Mouse (Mus musculus): ENCODE data around the gene Lypla2. TPM values are rescaled to one million over a fixed set of nuclear protein-coding genes. Genes with fewer than 3 reads are reported as not detected.

The Lypla2 gene
- polyA plus RNA-seq, 1 experiment: 167 TPM

DNA sequence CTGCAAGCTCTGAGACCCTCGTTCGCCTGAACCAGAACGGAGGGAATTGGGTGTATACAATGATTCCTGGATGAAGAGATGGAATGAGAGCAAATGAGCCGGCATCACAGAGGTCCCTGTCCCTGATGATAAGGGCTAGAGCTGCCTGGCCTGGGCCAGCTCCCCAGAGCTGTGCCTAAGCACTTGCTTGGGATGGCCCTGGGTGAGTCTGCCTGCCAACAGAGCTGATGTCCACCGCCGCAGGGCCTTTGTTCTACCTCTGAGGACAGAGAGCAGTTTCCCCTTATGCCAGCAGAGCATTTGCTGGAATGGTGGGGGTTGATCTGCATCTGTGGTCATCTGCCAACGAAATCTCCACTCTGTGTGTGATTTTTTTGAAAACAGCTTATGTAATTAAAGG, 10.2 kb downstream of the Lypla2 start:
- TF ChIP-seq CTCF (IDR thresholded peaks at IDR 0.05; ENCODE audit: borderline replicate concordance, extremely low read depth, insufficient read depth, insufficient read length) (no peak), POLR2A (IDR thresholded peaks at IDR 0.05; ENCODE audit: borderline replicate concordance, extremely low read depth, insufficient read depth, insufficient read length, poor library complexity, severe bottlenecking) (no peak)
- DNase-seq (ENCODE audit: low read depth): no peak

DNA sequence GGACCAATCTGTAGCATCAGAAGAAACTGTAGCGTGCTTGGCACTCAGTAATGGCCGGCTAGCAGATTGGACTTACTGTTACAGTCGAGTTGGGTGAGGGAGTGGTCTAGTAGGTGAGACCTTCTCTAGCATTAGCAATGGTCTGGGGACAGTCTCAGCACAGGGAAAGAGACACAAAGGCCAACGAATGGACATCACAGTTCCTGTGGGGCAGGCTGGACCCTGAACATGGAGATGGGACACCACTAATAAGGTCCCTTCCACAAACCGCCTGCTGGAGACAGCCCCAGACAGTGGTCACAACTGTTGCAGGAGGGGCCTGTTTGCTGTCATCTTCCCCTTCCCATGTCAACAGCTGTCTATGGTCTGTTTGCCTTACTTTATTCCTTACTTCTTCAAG, 10.7 kb downstream of the Lypla2 start:
- no peak for DNase-seq (ENCODE audit: low read depth)
- TF ChIP-seq POLR2A (IDR thresholded peaks at IDR 0.05; ENCODE audit: borderline replicate concordance, extremely low read depth, insufficient read depth, insufficient read length, poor library complexity, severe bottlenecking): no peak
- no peak for TF ChIP-seq CTCF (IDR thresholded peaks at IDR 0.05; ENCODE audit: borderline replicate concordance, extremely low read depth, insufficient read depth, insufficient read length)

DNA sequence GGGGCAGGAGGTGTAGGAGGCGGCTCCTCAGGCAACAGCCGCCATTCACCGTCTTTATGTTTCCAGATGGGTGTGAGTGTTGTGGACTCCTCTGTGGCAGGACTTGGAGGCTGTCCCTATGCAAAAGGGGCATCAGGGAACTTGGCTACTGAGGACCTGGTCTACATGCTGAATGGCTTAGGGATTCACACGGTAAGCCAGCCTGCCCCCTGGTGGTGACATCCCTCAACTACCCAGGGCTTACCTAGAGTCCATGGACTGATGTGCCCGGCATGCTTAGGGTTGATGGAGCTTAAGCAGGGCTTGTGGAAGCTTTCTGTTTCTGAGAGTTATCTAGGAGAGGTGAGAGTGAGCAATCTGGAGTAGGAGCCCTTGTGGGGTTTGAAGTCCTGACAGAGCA, 11.7 kb downstream of the Lypla2 start:
- DNase-seq (ENCODE audit: low read depth): peak; percentile 84
- TF ChIP-seq POLR2A (IDR thresholded peaks at IDR 0.05; ENCODE audit: borderline replicate concordance, extremely low read depth, insufficient read depth, insufficient read length, poor library complexity, severe bottlenecking) (no peak), CTCF (IDR thresholded peaks at IDR 0.05; ENCODE audit: borderline replicate concordance, extremely low read depth, insufficient read depth, insufficient read length) (peak; percentile 82; the same call in 1 of the 2 replicates)

- no peak for DNase-seq (ENCODE audit: low read depth)
- no peak for TF ChIP-seq CTCF (IDR thresholded peaks at IDR 0.05; ENCODE audit: borderline replicate concordance, extremely low read depth, insufficient read depth, insufficient read length)
- no peak for TF ChIP-seq POLR2A (IDR thresholded peaks at IDR 0.05; ENCODE audit: borderline replicate concordance, extremely low read depth, insufficient read depth, insufficient read length, poor library complexity, severe bottlenecking)
These were observed 14.1 kb downstream of the Lypla2 start for GRCm38 (mm10) chr4:135958354-135958753.

GRCm38 (mm10) chr4:135955886-135956285, 16.5 kb downstream of the Lypla2 start:
- no peak for TF ChIP-seq POLR2A (IDR thresholded peaks at IDR 0.05; ENCODE audit: borderline replicate concordance, extremely low read depth, insufficient read depth, insufficient read length, poor library complexity, severe bottlenecking)
- no peak for TF ChIP-seq CTCF (IDR thresholded peaks at IDR 0.05; ENCODE audit: borderline replicate concordance, extremely low read depth, insufficient read depth, insufficient read length)
- DNase-seq (ENCODE audit: low read depth): no peak

- peak; percentile 85 for TF ChIP-seq CTCF (IDR thresholded peaks at IDR 0.05; ENCODE audit: borderline replicate concordance, extremely low read depth, insufficient read depth, insufficient read length)
- TF ChIP-seq POLR2A (IDR thresholded peaks at IDR 0.05; ENCODE audit: borderline replicate concordance, extremely low read depth, insufficient read depth, insufficient read length, poor library complexity, severe bottlenecking): no peak
- peak; percentile 77 for DNase-seq (ENCODE audit: low read depth)
These were observed 18.2 kb downstream of the Lypla2 start for GRCm38 (mm10) chr4:135954241-135954640.

DNA sequence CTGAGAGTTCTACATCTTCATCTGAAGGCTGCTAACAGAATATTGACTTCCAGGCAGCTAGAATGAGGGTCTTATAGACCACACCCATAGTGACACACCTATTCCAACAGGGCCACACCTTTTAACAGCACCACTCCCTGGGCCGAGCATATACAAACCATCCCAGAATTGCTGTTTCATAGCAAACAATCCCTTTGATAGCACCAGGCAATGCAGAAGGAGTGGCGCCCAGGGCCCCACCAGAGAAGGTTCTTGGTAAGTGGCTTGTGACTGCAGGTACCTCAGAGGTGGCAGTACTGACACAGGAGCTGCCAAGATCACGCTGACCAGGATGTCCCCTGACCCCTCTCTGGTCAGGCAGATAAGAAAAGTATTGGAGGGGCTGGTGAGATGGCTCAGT, 19.2 kb downstream of the Lypla2 start:
- TF ChIP-seq POLR2A (IDR thresholded peaks at IDR 0.05; ENCODE audit: borderline replicate concordance, extremely low read depth, insufficient read depth, insufficient read length, poor library complexity, severe bottlenecking) (no peak), CTCF (IDR thresholded peaks at IDR 0.05; ENCODE audit: borderline replicate concordance, extremely low read depth, insufficient read depth, insufficient read length) (no peak)
- no peak for DNase-seq (ENCODE audit: low read depth)

DNA sequence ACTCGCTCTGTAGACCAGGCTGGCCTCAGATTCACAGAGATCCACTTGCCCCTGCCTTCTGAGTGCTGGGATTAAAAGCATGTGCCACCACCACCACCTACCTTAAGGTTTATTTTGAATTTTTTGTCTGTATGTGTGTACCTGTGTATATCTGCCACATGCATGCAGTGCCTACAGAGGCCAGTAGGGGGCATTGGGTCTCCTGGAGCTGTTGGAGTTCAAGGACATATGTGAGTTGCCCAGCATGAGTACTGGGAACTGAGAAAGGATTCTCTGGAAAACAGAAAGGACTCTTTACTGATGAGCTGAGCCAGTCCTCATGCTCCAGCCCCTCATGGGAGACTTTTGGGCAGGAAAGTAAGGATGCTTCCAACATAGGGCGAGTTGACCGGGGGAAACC, 20.9 kb downstream of the Lypla2 start:
- TF ChIP-seq CTCF (IDR thresholded peaks at IDR 0.05; ENCODE audit: borderline replicate concordance, extremely low read depth, insufficient read depth, insufficient read length) (peak; percentile 30; the same call in 1 of the 2 replicates), POLR2A (IDR thresholded peaks at IDR 0.05; ENCODE audit: borderline replicate concordance, extremely low read depth, insufficient read depth, insufficient read length, poor library complexity, severe bottlenecking) (no peak)
- DNase-seq (ENCODE audit: low read depth): no peak

DNA sequence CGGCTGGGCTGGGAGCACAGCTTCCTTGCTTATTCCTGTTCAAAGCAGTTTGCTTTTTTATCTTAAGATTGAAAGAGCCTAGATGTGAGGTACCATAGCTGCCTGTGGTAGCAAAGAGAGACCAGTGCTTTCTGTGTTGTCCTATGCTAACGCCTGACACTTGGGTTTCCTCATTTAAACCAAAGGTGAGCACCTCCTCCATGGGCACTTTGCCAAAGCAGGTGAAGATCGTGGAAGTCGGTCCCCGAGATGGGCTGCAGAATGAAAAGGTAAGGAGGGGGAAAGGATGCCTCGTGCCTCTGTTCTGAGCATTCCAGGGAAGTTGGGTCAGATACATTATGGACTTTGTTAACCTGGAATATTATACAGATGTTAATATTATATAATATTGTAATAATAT, 22.1 kb downstream of the Lypla2 start:
- TF ChIP-seq POLR2A (IDR thresholded peaks at IDR 0.05; ENCODE audit: borderline replicate concordance, extremely low read depth, insufficient read depth, insufficient read length, poor library complexity, severe bottlenecking) (no peak), CTCF (IDR thresholded peaks at IDR 0.05; ENCODE audit: borderline replicate concordance, extremely low read depth, insufficient read depth, insufficient read length) (no peak)
- no peak for DNase-seq (ENCODE audit: low read depth)

DNA sequence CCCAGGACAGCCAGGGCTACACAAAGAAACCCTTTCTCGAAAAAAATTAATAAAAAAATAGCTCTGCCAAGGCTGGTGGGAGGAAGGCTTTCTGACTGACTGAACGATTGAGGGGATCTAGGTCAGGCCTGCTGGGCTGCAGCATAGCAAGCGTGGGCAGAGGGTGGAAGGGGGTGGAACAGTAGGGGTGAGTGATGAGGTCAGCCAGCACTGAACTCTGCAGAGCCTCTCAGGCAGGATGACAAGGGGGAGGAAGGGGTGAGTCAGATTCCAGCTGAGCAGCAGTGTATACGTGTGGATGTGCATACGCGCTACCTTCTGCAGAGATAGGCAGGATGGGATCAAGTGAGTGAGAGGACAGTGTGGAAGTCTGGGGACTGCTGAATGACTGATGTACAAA, 22.5 kb downstream of the Lypla2 start:
- peak; percentile 13 for DNase-seq (ENCODE audit: low read depth)
- TF ChIP-seq POLR2A (IDR thresholded peaks at IDR 0.05; ENCODE audit: borderline replicate concordance, extremely low read depth, insufficient read depth, insufficient read length, poor library complexity, severe bottlenecking) (no peak), CTCF (IDR thresholded peaks at IDR 0.05; ENCODE audit: borderline replicate concordance, extremely low read depth, insufficient read depth, insufficient read length) (no peak)

DNA sequence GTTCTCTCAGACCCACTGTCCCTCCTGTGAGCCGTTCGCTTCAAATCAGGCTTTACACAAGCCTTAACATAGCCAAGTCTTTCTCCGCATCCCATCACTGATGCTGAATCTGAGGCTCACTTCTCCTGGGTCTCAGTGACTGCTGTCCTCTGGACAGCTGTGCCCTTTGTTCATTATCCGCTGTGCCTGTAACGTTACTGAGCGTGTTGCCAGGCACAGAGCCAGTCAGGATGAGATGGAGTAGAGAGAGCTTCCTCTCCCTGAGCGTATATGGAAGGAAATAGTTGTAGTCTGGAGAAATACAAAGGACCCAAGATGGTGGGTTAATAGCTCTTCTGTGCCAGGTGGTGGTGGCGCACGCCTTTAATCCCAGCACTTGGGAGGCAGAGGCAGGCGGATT, 23.0 kb downstream of the Lypla2 start:
- DNase-seq (ENCODE audit: low read depth): no peak
- TF ChIP-seq POLR2A (IDR thresholded peaks at IDR 0.05; ENCODE audit: borderline replicate concordance, extremely low read depth, insufficient read depth, insufficient read length, poor library complexity, severe bottlenecking) (no peak), CTCF (IDR thresholded peaks at IDR 0.05; ENCODE audit: borderline replicate concordance, extremely low read depth, insufficient read depth, insufficient read length) (no peak)

- TF ChIP-seq CTCF (IDR thresholded peaks at IDR 0.05; ENCODE audit: borderline replicate concordance, extremely low read depth, insufficient read depth, insufficient read length): no peak
- TF ChIP-seq POLR2A (IDR thresholded peaks at IDR 0.05; ENCODE audit: borderline replicate concordance, extremely low read depth, insufficient read depth, insufficient read length, poor library complexity, severe bottlenecking): no peak
These were observed 24.3 kb downstream of the Lypla2 start for GRCm38 (mm10) chr4:135948142-135948541.

More at GRCm38 (mm10) chr4:135948142-135948541, 24.3 kb downstream of the Lypla2 start:
- DNase-seq (ENCODE audit: low read depth): no peak

All from brain, embryonic 14.5 days (tissue).